Mouse (Mus musculus): ENCODE measurements around the gene Galm.

Galm gene

GRCm38 (mm10) chr17:80129387-80129786 is 2.1 kb downstream of the Galm start:
- DNase-seq, result no peak

DNA sequence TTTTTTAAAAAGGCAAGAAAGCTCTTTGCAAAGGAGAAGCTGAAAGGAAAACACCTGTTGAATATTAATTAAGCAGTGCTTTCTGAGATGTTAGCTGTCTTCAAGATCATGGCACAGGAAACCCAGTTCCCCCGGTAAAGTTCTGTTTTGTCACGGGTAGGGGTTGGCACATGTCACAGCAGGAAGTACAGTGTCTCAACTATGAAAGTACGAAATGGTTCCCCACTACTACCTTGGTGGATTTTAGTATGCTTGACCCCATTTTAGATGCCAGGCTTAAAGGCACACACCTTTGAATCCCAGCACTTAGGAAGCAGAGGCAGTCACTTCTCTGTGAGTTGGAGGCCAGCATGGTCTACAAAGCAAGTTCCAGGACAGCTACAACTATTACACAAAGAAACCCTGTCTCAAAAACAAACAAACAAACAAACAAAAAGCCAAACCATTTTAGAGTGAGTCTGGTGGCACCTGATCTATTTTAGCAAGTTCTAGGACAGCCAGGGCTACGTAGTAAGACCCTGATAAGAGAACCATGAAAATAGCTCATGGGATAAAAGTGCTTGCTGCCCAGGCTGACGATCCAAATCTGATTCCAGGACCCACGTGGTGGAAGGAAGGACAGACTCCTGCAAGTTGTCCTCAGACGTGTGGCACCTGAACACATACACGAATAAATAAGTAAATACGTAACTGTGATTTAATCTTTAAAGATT is 3.6 kb downstream of the Galm start:
- DNase-seq, result no peak

DNA sequence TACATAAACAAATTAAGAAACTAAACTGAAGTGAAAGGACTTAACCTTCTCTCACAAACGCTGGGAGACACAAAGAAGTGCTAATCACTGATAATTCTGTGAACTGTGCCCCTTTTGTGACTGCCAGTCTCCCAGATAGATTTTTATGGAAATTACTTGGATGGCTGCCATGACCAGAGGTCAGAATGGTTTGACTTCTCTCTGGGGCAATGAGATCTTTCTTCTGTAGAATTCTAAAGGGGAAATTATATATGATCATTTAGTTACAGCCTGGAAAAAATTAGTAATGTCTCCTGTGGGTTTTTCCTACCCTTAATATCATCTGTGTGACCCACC is 4.1 kb downstream of the Galm start:
- no peak for DNase-seq

GRCm38 (mm10) chr17:80131838-80132237 is 4.6 kb downstream of the Galm start:
- no peak for DNase-seq

DNA sequence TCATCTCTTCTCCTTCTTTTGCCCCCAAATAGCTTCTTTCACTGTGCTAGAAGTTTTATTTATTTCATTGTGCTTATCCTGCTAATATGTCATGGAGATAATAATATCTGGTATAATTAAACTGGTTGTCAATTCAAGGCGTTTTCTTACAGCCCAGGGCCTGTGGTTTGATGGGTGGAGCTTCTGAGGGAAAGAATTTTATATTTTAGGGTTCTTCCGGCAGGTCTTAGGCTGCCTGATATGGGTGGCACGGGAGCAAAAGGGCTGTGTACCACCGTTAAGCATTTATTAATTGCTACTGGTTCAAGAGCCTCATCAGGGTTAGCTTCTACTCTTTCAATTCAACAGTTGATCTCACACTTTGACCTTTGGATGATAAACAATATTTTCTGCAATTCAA is 5.2 kb downstream of the Galm start:
- no peak for DNase-seq

GRCm38 (mm10) chr17:80138434-80139162 is 11.3 kb downstream of the Galm start:
- DNase-seq, result peak in 1 of 2 experiments; percentile 7

DNA sequence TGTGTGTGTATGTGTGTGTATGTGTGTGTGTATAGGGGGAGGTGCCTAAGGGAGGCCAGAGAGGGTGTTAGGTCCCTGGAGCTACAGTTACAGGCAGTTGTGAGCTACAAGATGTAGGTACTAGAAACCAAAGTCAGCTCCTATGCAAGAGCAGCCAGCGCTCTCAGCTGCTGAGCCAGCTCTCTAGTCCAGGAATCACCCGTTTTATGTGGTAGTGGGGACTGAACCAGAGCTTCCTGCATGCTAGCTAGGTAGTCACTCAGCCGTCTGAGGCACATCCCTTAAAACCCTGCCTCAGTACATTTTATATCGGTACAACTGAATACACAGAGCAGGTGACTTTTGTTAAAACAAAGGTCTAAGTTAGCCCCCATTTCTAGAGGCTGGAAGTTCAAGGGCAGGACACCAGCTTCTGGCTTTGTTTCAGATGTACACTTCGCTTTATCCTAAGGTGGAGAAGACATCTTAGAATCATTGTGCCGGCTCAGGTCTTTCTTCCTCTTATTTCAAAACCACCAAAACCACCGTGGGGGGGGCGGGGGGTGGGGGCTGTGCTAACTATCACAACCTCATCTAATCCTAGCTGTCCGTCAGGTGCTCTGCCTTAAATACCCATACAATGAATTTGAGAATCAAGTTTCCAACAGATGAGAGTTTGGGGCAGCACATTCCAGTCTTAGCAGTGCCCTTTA is 12.6 kb downstream of the Galm start:
- DNase-seq, result no peak

DNA sequence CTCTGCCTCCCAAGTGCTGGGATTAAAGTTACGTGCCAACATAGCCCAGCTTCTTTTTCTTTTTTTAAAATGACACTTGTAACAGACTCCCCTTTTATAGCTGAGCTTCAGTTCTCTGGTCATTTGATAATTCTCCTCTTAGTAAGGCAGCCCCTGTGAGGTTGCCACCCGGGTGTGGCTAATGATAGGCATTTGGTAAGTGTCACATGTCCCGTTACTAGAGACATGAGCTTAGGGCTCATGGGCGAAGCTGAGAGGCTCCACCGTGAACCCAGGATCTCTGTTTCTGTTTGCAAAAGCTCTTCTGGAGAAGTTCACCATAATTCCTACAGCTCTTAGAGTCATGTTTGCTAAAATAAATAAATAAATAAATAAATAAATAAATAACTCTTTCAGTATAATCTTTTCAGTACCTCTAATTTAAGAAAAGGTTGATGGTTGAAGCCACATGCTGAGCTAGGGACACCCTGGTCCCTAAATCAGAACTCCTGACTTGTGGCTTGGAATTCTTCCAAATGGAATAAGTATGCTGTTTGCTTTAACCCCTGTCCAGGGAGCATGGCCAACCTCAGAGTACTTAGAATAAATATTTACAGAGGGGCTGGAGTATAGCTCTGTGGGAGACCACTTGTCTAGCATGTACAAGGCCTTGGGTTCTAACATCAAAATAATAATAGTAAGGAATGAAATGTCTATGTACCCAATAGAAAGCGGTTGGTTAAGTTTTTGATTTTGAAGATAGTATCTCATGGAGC is 16.4 kb downstream of the Galm start:
- DNase-seq, result no peak

- DNase-seq, result no peak
These were observed 17.9 kb downstream of the Galm start for GRCm38 (mm10) chr17:80145210-80145609.

- DNase-seq, result no peak
These were observed 18.5 kb downstream of the Galm start for GRCm38 (mm10) chr17:80145771-80146170.

GRCm38 (mm10) chr17:80148053-80148994 is 21.1 kb downstream of the Galm start:
- DNase-seq, result peak in 1 of 2 experiments; percentile 31

DNA sequence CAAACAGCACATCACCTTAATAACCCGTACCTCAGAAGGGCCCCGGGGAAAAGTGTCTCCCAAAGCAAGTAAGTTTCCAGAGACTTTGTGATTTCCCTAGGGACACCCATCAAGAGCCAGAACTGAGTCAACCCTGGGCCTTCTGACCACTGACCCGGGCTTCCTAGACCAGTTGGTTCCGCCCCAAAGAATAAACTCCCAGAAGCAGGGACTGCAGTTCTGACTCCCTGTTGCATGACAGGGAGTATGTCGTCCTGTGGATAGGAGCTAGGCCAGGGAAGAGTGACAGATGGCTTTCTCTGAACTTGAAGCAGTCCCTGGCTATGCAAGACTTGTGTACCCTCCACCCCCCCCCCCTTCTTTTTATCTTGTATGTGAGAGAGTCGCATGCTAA is 21.7 kb downstream of the Galm start:
- no peak for DNase-seq

DNA sequence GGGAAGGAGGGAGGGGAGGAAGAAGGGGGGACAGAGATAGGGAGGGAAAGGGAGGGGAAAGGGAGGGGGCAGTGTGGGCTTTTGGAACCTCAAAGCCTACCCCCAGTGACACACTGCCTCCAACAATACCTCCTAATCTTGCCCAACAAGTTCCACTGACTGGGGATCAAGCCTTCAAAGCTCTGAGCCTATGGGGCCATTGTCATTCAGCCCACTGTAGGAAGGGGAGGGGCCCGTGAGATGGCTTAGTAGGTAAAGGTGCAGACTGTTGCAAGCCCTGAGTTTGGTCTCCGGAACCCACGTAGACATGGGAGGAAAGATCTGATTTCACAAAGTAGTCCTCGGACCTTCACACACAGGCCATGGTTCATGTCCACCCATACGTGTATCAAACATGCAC is 24.1 kb downstream of the Galm start:
- DNase-seq, result no peak

DNA sequence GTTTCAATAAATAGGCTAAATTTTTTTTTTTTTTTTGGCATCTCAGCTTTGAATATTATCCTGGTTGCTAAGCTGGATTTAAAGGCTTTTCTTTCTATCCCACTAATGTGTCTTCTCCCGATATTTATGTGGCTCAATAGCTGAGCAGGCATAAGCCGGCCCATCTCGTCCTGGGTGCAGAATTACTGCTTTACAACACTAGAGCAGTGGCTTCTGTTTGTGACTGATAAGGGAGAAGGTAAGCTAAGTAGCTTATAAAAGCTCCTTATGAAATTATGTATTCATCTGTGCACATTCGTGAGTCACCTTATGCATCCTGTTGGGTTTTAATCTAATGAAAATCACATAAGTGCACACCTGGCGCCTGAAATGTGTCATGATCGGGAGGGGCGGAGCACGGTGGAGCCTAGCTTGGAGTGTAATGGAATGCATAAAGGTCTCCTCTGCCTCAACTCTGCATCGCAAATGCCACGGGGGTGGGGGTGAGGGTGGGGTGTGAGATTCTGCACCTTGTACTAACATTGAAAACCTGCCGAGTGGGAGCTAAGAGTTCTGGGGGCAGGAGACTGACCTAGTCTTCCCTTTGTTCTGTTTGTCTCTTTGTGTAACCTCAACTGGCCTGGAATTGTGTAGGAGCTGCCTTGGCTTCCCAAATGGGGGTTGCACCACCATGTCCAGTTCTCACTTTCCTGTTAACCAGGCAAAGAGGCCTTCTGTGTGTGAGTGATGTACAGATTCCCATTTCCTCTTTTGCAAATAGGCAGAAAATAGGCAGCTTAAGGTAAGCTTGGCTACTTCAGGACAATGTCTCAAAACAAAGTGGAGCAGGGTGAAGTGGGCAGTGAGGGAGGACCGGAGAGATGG is 25.7 kb downstream of the Galm start:
- no peak for DNase-seq

GRCm38 (mm10) chr17:80153631-80154030 is 26.4 kb downstream of the Galm start:
- DNase-seq, result no peak

DNA sequence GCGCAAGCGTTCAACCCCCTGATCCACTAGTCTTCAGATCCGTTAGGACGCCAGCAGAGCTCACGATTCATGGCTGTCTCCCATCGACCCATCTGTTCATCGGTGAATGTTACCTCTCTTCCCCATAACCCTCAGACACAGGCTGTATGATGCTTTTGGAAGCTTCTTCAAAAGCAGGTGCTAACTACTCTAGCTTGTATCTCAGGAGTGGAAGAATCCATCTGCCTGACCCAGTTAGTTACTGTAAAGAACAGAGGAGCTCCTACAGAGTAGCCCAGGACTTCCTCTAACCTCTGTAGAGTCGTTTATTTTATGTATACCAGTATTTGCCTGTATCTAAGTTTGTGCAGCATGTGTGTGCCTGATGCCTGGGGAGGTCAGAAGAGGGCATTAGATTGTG is 29.6 kb downstream of the Galm start:
- DNase-seq, result no peak

GRCm38 (mm10) chr17:80157489-80157888 is 30.2 kb downstream of the Galm start:
- DNase-seq, result no peak

DNA sequence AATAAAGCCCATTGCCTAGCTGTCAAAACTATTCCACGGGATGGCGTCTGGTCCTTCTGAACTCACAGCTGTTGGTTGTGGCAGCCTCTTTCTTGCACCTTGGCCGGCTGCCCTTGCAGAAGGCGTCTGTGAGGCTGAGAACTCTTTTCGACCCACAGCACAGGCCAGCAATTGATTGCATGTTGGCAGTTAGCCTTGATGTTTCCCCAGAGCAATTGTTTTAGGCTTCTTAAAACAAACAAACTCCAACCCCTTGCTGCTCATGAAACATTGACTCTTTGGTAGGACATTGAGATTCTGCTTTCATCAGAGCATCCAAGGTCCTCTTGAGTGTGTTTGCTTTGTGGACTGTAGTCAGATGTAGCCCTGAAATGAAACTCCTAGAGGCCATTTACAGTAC is 33.2 kb downstream of the Galm start:
- no peak for DNase-seq

- DNase-seq, result no peak
These were observed 36.7 kb downstream of the Galm start for GRCm38 (mm10) chr17:80163991-80164390.

GRCm38 (mm10) chr17:80165741-80166140 is 38.5 kb downstream of the Galm start:
- peak; percentile 72 to 76 for DNase-seq

DNA sequence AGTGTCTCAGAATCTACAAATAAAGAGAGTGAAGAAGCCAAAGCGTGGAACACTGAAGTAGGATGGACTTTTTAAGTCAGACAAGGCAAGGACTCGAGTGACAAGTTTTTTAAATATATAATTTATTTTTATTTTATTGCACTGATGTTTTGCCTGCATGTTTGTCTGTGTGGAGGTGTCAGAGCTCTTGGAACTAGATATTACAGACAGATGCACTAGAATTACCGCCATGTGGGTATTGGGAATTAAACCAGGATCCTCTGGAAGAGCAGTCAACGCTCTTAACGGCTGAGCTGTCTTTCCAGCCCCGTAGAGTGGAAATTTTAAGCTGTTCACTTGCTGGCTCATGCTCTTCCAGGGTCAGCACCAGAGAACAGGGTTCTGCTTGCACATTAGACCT is 39.1 kb downstream of the Galm start:
- DNase-seq, result no peak

Measured in cerebellum, postnatal 36 days (tissue).